Mouse (Mus musculus) C2C12 (cell line): ENCODE data around the gene Gm38393. TPM values are rescaled to one million over a fixed set of nuclear protein-coding genes. Genes with fewer than 3 reads are reported as not detected.

Experiments
- H3K27me3 ChIP-seq: one replicate; pipeline ENCODE4 v1.6.1; 2011; ENCODE audit not compliant: control insufficient read depth, insufficient read depth, insufficient read length
- H3K36me3 ChIP-seq: one replicate; pipeline ENCODE4 v1.6.1; 2011; ENCODE audit not compliant: control insufficient read depth, insufficient read depth
- H3K4me3 ChIP-seq: one replicate; pipeline ENCODE4 v1.5.1; 2011; ENCODE audit warnings: mild to moderate bottlenecking, control low read depth; ENCODE audit not compliant: poor library complexity, insufficient read depth, severe bottlenecking
- H3K79me2 ChIP-seq: one replicate; pipeline ENCODE4 v1.6.1; 2011; ENCODE audit not compliant: control insufficient read depth, insufficient read depth
- H3K79me3 ChIP-seq: one replicate; pipeline ENCODE4 v1.6.1; 2011; ENCODE audit warnings: low read depth, control low read depth
- H3ac ChIP-seq: one replicate; pipeline ENCODE3; 2011; ENCODE audit warnings: low read depth; ENCODE audit not compliant: control insufficient read depth, insufficient read length
- CEBPB ChIP-seq: IDR thresholded peaks from one replicate; pipeline ENCODE4 v1.6.1; 2011; ENCODE audit warnings: low read depth, mild to moderate bottlenecking, control low read depth, moderate library complexity
- CTCF ChIP-seq: IDR thresholded peaks from one replicate; pipeline ENCODE4 v1.5.1; 2011; ENCODE audit not compliant: control insufficient read depth, insufficient read depth, insufficient read length
- FOSL1 ChIP-seq: IDR thresholded peaks from one replicate; pipeline ENCODE4 v1.8.0; 2011; ENCODE audit warnings: mild to moderate bottlenecking, low read length; ENCODE audit not compliant: poor library complexity, insufficient read depth, severe bottlenecking
- MAX ChIP-seq: IDR thresholded peaks from one replicate; pipeline ENCODE4 v1.6.1; 2011; ENCODE audit warnings: mild to moderate bottlenecking, control low read depth
- MYOD1 ChIP-seq: IDR thresholded peaks from one replicate; pipeline ENCODE4 v1.6.1; 2011; ENCODE audit warnings: low read depth; ENCODE audit not compliant: control insufficient read depth, insufficient read length
- MYOG ChIP-seq: IDR thresholded peaks from one replicate; pipeline ENCODE4 v1.6.1; 2011; ENCODE audit not compliant: control insufficient read depth, insufficient read length; ENCODE audit errors: extremely low read depth
- USF1 ChIP-seq: IDR thresholded peaks from one replicate; pipeline ENCODE4 v1.6.1; 2011; ENCODE audit warnings: low read depth, mild to moderate bottlenecking, control low read depth, moderate library complexity
- long read RNA-seq, 2 experiments: library from polyadenylated mRNA; unstranded; transcript quantifications; one replicate each; pipeline ENCODE4 v2.0.0; 2019 to 2020
- polyA plus RNA-seq: library from polyadenylated mRNA; unstranded; fragments of >200 nt; fragmentation: generic; extraction: Trizol; gene quantifications from one replicate; pipeline ENCODE4 v1.2.1, GENCODE M21; 2012; ENCODE audit warnings: missing spikeins

Gene Gm38393
- 0.08 TPM for polyA plus RNA-seq
- long read RNA-seq, experiment 1, result 0 reads
- long read RNA-seq, experiment 2, result 0 reads

DNA sequence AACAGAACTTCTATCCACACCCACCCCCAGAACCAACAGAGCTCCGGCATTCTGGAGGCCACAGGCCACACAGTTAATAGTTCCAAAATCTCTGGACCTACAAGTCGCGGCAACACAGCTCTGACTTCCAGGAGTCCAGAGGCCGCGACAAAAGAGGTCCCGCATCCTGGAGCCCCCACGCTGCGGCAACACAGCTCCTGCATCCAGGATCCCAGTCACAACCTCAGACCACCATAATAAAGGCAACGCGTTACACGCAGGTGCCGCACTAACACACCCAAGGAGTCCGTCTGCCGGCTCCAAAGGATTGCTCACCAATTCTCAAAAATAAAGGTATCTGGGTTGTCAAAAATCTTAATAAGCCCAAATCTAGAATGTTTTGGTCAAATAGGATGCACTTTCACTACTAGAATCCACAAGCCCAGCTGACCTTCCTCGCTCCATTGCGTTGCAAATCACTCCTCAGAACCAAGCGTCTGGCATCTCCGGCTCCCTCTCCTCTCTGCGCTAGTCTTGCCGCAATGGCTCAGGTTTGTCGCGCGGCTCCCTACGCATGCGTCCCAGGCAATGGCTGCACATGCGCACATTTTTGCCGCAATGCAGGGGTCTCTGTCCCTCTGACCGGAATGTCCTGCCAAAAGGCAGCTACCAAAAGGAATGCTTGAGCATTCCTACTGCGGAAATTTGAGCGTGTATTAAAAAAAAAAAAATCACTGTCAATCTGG, at the start of gene Gm38393, which contains the start of gene Snurf:
Gm38393 (minus strand) TSS at position 459 of the 725 bp plus-strand sequence.
Snurf (minus strand) TSS at position 444 of the 725 bp plus-strand sequence.
- H3ac ChIP-seq, result no peak within 1 kb of the TSS
- H3K79me3 ChIP-seq, result no peaks in the 10 kb centered on the region
- H3K4me3 ChIP-seq, result peak within 1 kb of the TSS; percentile 32
- TF ChIP-seq MYOG (no peak), MAX (no peak), FOSL1 (no peak), USF1 (no peak), CEBPB (no peak), MYOD1 (no peak)
- H3K79me2 ChIP-seq, result no peaks in the 10 kb centered on the region
- H3K27me3 ChIP-seq, result no peaks in the 10 kb centered on the region
- H3K36me3 ChIP-seq, result no peaks in the 10 kb centered on the region

DNA sequence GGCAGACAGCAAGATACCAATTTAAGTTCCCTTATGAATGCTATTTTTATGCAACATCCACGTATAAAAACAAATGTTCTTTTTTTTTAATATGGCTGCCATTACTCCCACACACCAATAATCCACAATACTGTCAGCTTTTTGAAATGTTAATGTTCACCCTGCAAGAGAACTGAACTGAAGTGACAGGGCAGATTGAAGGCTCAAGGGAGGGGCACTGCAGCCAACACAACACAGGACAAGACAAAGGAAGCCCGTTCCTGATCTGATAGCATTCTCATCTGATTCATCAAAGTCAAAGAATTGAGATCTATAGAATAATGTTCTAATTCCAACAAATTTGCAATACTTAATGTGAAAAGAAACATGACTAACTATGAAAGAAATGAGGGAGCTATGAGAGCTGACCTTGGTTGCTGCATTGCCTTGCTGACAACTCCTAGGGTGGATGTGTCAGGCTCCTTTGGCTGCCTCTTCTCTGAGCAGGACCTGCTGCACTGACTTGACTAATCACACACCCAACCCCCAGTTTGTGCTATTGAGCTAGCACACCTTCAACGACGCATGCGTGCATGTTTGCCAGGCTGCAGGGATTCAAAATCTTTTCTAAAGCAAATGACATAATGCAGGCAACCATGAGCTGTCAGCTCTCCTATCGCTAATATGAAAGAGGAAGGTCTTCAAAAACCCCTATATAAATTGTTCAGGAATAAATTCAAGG, 42.8 kb upstream of the Gm38393 start:
- H3K79me3 ChIP-seq, result no peaks in the 10 kb centered on the region
- H3ac ChIP-seq, result no peak overlapping the region
- no peaks in the 10 kb centered on the region for H3K27me3 ChIP-seq
- no peak overlapping the region for H3K4me3 ChIP-seq
- H3K36me3 ChIP-seq, result no peaks in the 10 kb centered on the region
- TF ChIP-seq USF1 (no peak), MYOG (no peak), MYOD1 (no peak), CEBPB (no peak), MAX (no peak), FOSL1 (no peak), CTCF (no peak)
- no peaks in the 10 kb centered on the region for H3K79me2 ChIP-seq

DNA sequence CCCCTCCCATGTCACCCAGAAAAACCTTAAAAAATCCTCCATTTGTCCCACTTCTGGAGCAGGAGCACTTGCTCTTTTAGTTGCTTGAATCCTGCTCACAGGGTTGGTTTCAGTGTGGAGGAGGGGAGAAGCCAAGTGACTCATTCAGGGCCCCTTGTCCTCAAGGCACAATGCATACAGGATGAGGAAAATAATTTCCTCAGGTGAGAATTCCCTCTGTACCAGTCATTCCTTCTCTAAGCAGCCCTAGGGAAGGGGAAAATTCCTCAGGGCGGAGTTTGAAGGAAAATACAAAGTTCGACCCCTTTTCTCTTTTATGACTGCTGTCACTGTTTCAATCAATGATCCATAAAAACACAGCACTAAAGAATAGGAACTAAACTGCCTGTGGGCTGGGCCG, 8.3 kb upstream of the Gm38393 start:
- Histone ChIP-seq H3K79me3 (no peaks in the 10 kb centered on the region), H3K79me2 (no peaks in the 10 kb centered on the region), H3K4me3 (no peak overlapping the region), H3K27me3 (no peaks in the 10 kb centered on the region), H3ac (no peak overlapping the region), H3K36me3 (no peaks in the 10 kb centered on the region)
- TF ChIP-seq MYOD1, result no peak
- TF ChIP-seq MYOG, result no peak
- TF ChIP-seq CEBPB, result no peak
- no peak for TF ChIP-seq MAX
- no peak for TF ChIP-seq USF1
- TF ChIP-seq CTCF, result no peak

GRCm38 (mm10) chr7:60007727-60008360, 3.0 kb upstream of the Gm38393 start:
- Histone ChIP-seq H3K27me3 (no peaks in the 10 kb centered on the region), H3ac (no peak overlapping the region), H3K4me3 (no peak overlapping the region), H3K79me2 (no peaks in the 10 kb centered on the region), H3K79me3 (no peaks in the 10 kb centered on the region), H3K36me3 (no peaks in the 10 kb centered on the region)
- TF ChIP-seq FOSL1 (no peak), CEBPB (no peak), MYOG (no peak), MAX (no peak), CTCF (no peak), USF1 (no peak), MYOD1 (no peak)

- H3K79me3 ChIP-seq, result no peaks in the 10 kb centered on the region
- H3K27me3 ChIP-seq, result no peaks in the 10 kb centered on the region
- H3ac ChIP-seq, result no peak overlapping the region
- no peak for TF ChIP-seq CEBPB
- no peak for TF ChIP-seq CTCF
- TF ChIP-seq MAX, result no peak
- no peak for TF ChIP-seq USF1
- no peak for TF ChIP-seq MYOG
- no peak for TF ChIP-seq FOSL1
- no peak for TF ChIP-seq MYOD1
- H3K4me3 ChIP-seq, result no peak overlapping the region
- H3K79me2 ChIP-seq, result no peaks in the 10 kb centered on the region
- no peaks in the 10 kb centered on the region for H3K36me3 ChIP-seq
These were observed 1.4 kb upstream of the Gm38393 start for GRCm38 (mm10) chr7:60006262-60006661.
